Mouse (Mus musculus): ENCODE measurements at regions not wholly inside any gene's neighbourhood (a gene's known extent, or its start where the extent isn't known, plus 50 kb on each side); places are given as distances from the start of the nearest gene placed in this dataset.

DNA sequence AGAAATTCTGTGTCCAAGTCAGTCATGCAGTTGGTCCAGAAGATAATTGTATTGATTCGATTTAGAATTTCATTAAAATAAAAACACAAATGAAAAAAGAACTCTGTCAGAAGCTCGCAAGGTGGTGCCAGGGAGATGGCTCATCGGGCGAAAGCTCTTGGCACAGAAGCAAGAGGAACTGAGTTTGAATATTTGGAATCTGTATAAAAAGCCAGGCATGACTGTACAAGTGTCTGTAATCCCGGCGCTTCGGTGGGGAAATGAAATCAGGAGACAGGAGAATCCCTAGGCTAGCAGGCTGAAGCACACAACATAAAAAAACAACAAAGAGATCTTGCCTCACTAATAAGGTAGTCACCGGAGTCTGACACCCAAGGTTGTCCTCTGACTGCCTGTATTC is 162.7 kb upstream of the Eif4g2 start:
- TF ChIP-seq POLR2A (IDR thresholded peaks at IDR 0.05; ENCODE audit: low read depth, low read length) (no peak), CTCF (IDR thresholded peaks at IDR 0.05; ENCODE audit: extremely low read depth, insufficient read length, insufficient replicate concordance, low read depth, low read length) (no peak)
